Mouse (Mus musculus): Measurements from ENCODE around the gene Sgf29.

Gene Sgf29

GRCm38 (mm10) chr7:126707442-126708174, 58.5 kb downstream of the Sgf29 start, which contains the start of gene Coro1a:
Gene Coro1a (minus strand): TSS chr7:126707787.
- DNase-seq (ENCODE audit: low spot score) = no peak

- DNase-seq (ENCODE audit: low spot score) = no peak
Observed at GRCm38 (mm10) chr7:126708175-126708952, 59.3 kb downstream of the Sgf29 start.

GRCm38 (mm10) chr7:126710266-126710665, 61.2 kb downstream of the Sgf29 start:
- no peak for DNase-seq (ENCODE audit: low spot score)

- no peak for DNase-seq (ENCODE audit: low spot score)
Observed at GRCm38 (mm10) chr7:126711910-126712309, 62.8 kb downstream of the Sgf29 start.

- DNase-seq (ENCODE audit: low spot score) = no peak
Observed at GRCm38 (mm10) chr7:126715679-126716078, 66.6 kb downstream of the Sgf29 start.

- no peak for DNase-seq (ENCODE audit: low spot score)
Observed at GRCm38 (mm10) chr7:126717566-126717965, 68.5 kb downstream of the Sgf29 start.

- no peak for DNase-seq (ENCODE audit: low spot score)
Observed at GRCm38 (mm10) chr7:126718787-126719337, 69.8 kb downstream of the Sgf29 start.

- no peak for DNase-seq (ENCODE audit: low spot score)
Observed at GRCm38 (mm10) chr7:126721635-126722034, 72.5 kb downstream of the Sgf29 start.

Measured in testis, postnatal 14 days (tissue).